Mouse (Mus musculus) bone marrow, adult 2 months (tissue): Measurements from ENCODE around the gene Snrpg.

ENCODE experiments used
- CTCF ChIP-seq: fragments of 200-500 bp; IDR thresholded peaks from 2 replicates; pipeline ENCODE4 v1.5.1; 2011; ENCODE audit warnings: low read length, control low read depth; ENCODE audit not compliant: control insufficient read depth, insufficient read depth
- POLR2A ChIP-seq: fragments of 200-500 bp; IDR thresholded peaks from 2 replicates; pipeline ENCODE4 v1.6.1; 2011; ENCODE audit warnings: low read depth, mild to moderate bottlenecking, control low read depth, low read length, borderline replicate concordance; ENCODE audit not compliant: control insufficient read depth

DNA sequence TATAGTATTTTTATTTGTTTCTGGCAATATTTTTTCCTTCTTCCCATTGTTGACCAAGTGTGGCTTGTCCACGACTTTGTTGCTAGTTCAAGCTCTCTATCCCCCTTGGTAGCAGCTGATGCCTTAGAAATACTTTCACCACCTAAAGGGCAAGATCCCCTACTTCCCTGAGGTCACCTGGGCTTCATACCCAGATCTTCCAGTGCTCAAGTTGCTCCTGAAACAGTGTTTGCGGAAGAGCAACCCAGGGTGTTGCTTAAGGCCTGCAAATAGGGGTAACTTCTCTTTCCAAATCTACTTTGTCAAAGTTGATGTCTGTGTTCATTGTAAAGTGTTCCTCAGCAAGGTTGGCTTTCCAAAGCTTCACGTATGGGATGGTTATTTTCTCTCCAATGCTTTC is 48.1 kb downstream of the Snrpg start:
- TF ChIP-seq CTCF (no peak), POLR2A (no peak)
